Mouse (Mus musculus): ENCODE results near the gene Olfr782.

- TF ChIP-seq POLR2A (IDR thresholded peaks at IDR 0.05; ENCODE audit: low read depth, low read length) (no peak), CTCF (conservative IDR thresholded peaks at IDR 0.05 in 1 of 2, IDR thresholded peaks at IDR 0.05 in 1 of 2; ENCODE audit: low read depth in 2 of 2, low read length in 2 of 2) (no peak), ETS1 (conservative IDR thresholded peaks at IDR 0.05; ENCODE audit: low read depth, low read length) (no peak), JUND (conservative IDR thresholded peaks at IDR 0.05; ENCODE audit: low read depth, low read length) (no peak), RAD21 (IDR thresholded peaks at IDR 0.05; ENCODE audit: low read depth, low read length) (no peak), ELF1 (IDR thresholded peaks at IDR 0.05; ENCODE audit: low read depth, low read length) (no peak), TCF12 (IDR thresholded peaks at IDR 0.05; ENCODE audit: low read depth, low read length) (no peak), E2F4 (IDR thresholded peaks at IDR 0.05; ENCODE audit: insufficient replicate concordance, low read depth, low read length) (no peak), NELFE (IDR thresholded peaks at IDR 0.05; ENCODE audit: low read depth, low read length) (no peak), MEF2A (IDR thresholded peaks at IDR 0.05; ENCODE audit: borderline replicate concordance, low read depth, low read length) (no peak), CHD2 (IDR thresholded peaks at IDR 0.05; ENCODE audit: low read length) (no peak), UBTF (IDR thresholded peaks at IDR 0.05; ENCODE audit: low read depth, low read length) (no peak), MAFK (IDR thresholded peaks at IDR 0.05; ENCODE audit: insufficient replicate concordance, low read length) (no peak), USF1 (IDR thresholded peaks at IDR 0.05; ENCODE audit: low read depth, low read length) (no peak)
Measured at GRCm38 (mm10) chr10:129400892-129401291, 52.2 kb downstream of the Olfr782 start.
